Mouse (Mus musculus) left cerebral cortex, postnatal 36 days (tissue): ENCODE results near the gene Fxr2. TPM values are rescaled to one million over a fixed set of nuclear protein-coding genes. Genes with fewer than 3 reads are reported as not detected.

ENCODE experiments used
- DNase-seq, 2 experiments: peaks; one replicate each; pipeline ENCODE4 v3.0.0; 2021 to 2022; ENCODE audit warnings: low spot score in 2 of 2, mixed read lengths in 1 of 2
- intact Hi-C: fragments of 180-260 bp; cut with DNase I; formaldehyde crosslinking; loops from one replicate; pipeline ENCODE4 v1.15.1; 2025
- total RNA-seq, 2 experiments: library from RNA; stranded (reverse); gene quantifications; 2 replicates each; pipeline ENCODE4 v1.2.3; 2021

Gene Fxr2
- total RNA-seq, 2 experiments from 2014 or later = 117 to 149 TPM

DNA sequence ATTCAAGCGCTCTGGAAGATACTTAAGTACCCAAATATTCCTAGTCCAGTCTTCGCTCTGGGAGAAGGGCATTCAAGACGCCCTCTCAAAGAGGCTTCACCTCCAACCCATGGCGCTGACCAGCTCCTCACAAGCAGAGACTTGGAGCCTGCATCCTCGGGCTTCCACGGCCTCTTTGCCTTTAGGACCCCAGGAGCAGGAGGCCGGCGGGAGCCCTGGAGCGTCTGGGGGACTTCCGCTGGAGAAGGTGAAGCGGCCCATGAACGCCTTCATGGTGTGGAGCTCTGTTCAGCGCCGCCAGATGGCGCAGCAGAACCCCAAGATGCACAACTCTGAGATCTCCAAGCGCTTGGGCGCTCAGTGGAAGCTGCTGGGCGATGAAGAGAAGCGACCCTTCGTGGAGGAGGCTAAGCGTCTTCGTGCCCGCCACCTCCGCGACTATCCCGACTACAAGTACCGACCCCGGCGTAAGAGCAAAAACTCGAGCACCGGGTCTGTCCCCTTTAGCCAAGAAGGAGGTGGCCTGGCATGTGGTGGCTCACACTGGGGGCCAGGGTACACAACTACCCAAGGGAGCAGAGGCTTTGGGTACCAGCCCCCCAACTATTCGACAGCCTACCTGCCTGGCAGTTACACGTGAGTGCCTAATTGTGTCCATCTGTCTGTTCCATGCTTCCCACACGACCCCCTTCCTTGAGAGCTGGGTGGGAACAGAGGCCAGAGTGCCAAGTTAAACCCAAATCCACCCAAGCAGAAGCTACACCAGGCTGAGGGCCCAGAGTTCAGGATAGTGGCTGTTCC, 22.7 kb downstream of the Fxr2 start, which contains the start of gene Sox15:
TSS of gene Sox15 (plus strand) at position 51 of the 801 bp plus-strand sequence.
- DNase-seq = peak; percentile 62 to 63
- intact Hi-C loops = no loop called here

DNA sequence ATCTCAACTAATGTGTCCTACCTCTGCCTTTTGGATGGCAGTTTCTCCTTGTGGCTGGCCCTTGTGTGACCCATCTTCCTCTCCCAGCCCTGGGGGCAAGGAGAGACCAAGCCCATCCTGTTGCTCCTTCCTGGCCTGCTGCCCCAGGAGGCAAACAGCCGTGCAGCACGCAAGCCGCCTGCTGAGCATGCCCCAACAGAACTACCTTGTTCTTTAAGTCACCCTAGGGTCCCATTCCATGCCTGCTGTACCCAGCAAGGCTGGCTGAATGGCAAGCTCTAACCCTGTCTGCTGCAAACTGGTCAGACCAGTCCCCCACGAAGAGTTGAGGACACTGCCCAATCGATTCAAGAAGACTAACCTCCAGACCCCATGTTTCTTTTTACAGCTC, 23.3 kb downstream of the Fxr2 start:
- DNase-seq = peak in 1 of 2 experiments; percentile 1
- intact Hi-C loops = no loop called here

DNA sequence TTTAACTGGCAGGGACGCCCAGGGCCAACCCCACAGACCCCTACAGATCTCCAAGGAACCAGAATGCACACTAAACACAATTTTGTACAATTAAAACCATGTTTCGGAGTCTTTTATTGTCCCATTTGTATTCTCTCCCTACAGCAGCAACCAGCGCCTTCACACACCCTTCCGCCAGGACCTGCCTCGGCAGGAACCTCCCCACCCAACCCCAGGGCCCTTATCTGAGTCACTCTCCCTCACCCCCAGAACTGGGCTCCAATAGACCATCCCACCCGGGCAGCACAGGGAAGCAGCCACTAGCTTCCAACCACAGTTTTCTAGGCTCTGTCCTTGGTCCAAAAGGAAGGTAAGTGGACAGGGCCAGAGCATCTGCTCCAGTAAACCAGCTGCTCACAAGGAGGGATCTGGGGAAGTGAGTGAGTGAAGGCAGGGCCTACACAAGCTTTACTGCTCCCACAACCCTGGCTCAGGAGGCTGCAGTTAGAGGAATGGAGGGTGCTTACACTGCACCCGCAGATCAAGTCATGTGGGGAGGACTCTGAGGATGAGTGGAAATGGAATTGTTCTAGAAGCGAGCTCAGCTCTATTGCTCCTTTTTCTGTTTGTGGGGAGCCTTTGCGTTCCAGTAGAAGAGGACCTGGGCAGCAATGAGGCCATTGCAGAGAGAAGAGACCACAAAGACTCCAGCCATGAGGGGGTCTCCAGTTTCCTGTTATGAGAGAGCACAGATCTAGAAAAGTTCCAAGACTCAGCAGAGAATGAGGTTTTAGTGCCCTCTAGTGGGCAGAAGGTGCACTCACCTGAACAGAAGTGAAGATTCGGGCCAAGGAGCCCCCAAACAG, 24.0 kb downstream of the Fxr2 start:
- intact Hi-C loops = no loop called here
- DNase-seq = peak in 1 of 2 experiments; percentile 0

DNA sequence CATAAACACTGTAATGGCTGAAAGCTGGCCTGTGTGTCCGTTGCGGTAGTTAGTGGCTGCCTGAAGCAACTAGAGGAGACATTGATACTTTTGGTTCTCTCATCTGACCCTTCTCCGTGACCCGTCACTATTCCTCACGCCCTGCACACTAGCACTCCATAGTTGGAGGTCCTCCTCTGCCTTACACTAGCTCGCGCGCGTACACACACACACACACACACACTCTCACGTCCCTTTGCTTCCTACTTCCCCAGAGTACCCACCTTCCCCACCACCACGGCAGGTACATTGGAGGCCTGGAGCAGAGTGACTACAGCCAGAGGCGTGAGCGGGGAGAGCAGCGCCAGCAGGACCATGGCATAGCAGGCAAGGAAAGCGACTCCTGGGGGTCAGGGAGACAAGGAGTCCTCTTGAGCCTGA, 24.7 kb downstream of the Fxr2 start:
- peak in 1 of 2 experiments; percentile 33 for DNase-seq
- intact Hi-C loops = no loop called here

DNA sequence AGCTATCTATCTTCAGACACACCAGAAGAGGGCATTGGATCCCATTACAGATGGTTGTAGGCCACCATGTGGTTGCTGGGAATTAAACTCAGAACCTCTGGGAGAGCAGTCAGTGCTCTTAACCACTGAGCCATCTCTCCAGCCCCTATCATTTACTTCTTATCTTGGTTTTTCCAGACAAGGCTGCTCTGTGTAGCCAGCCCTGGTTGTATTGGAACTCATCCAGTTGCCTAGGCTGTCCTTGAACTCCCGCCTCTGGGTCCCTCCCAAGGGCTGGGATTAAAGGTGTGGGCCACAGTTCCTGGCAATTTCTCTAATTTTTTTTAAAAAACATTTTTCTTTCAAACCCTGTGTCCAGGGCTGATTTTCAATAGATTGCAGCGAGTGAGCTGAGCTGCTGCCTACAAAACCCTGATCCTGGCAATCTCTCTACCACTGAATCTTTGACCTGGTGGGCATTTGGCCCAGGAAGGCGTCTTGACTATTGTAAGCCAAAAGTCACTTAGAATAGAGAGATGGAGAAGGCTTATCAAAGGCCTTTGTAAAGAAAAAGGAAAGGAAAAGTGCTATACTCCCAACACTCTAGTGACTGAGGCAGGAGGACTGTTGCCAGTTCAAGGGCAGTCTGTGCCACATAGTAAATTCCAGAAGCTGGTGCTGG, 28.6 kb downstream of the Fxr2 start:
- intact Hi-C loops = no loop called here
- DNase-seq = no peak

DNA sequence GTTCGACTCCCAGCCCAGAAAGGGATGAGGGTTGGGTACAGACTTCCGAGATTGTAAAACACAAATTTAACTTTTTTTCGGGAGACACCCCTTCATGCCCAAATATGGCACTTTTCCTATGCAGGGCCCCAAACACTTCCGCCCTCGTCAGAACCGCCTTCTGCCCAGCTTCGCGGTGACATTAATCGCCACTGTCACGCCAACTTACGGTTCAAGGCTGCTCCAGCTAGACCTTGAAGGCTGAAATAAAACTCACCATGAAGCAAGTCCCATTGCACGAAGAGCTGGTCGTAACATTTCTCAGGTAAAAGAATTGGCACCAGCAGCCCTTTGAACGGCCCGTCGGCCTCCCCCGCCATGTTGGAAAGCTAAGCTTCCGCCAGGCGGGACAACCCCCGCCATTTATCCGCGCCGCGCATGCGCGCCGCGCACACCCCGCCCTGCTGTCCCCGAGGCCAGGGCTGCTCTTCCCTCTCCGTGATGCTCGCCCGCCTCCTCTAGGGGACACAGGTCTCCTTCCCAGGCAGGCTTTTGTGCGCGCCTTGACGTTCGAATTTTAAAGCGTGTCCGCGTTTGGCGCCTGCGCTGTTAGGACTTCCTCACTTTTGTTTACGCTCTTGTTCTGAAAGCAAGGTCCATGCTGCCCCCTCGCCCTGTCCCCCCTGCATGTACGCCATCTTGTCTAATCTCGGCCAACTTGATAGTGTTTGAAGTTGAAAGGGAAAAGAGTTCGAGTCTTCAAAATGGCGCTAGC, 29.6 kb downstream of the Fxr2 start, which contains the start of gene Mpdu1:
TSS of gene Mpdu1 (minus strand) at position 430 of the 754 bp plus-strand sequence.
- intact Hi-C loops = no loop called here
- peak; percentile 93 to 96 for DNase-seq

DNA sequence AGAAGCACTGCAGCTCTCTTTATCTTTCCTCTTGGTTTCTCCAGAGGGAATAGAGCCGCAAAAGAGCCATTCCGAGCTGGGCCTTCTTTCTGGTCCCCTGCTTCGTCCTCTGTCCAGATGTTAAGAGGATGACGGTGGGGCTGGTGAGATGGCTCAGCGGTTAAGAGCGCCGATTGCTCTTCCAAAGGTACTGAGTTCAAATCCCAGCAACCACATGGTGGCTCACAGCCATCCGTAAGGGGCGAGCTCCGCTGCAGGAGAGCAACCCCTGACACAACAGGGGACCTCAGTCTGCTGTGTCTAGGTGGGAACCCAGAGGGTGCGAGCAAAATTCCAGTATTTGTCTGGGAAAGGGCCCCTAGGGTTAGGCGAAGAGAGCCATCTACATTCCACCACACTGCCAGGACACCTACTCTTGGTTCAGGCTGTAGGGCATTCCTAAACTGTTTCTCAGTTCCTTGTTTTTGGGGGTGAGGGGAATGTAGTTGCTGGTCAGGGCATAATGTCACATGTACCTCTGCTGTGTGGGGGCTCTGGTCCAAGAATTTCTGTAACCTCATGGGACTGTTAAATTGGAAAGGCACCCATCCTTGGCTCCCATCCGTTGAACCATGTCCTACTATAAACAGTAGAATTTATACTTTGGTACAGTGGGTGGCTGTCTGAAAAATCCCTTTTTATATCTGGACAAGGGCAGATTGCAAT, 30.3 kb downstream of the Fxr2 start:
- DNase-seq = no peak
- intact Hi-C loops = no loop called here

DNA sequence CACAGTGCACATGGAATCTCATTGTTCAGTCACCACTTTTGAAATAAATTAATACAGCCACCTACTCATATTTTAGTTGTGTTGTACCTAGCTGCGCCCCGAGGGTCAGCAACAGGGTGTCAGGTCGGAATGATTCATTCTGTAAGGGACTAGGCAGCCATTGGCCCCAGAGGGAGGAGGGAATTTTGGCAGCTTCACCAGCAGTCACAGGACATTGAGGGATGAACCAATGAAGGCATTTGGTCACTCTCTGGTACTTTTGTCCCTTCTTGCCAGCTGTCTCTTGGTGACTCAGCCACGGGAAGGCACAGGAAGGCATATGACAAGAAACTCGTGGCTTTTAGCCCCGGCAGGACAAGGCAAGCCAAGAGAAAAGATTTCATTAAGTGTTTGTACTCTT, 31.0 kb downstream of the Fxr2 start:
- intact Hi-C loops = no loop called here
- no peak for DNase-seq

DNA sequence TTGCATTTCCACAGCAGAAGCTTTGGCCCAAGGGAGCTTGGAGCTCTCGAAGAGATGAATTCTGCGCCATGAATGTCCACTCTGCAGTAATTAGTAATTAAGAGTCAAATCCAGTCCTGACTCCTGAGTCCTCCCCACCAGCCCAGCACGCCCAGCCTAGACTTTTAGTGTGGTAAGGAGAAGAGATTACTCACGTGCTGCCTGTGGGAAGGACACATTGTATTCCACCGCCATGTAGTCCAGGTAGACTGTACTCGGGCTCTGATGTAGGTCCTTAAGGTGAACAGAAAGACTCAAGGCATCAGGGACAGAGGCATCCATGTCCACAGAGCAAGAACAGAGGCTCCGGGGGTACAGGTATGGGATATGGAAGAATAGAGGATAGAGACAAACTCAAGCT, 32.1 kb downstream of the Fxr2 start:
- DNase-seq = no peak
- intact Hi-C loops = no loop called here

DNA sequence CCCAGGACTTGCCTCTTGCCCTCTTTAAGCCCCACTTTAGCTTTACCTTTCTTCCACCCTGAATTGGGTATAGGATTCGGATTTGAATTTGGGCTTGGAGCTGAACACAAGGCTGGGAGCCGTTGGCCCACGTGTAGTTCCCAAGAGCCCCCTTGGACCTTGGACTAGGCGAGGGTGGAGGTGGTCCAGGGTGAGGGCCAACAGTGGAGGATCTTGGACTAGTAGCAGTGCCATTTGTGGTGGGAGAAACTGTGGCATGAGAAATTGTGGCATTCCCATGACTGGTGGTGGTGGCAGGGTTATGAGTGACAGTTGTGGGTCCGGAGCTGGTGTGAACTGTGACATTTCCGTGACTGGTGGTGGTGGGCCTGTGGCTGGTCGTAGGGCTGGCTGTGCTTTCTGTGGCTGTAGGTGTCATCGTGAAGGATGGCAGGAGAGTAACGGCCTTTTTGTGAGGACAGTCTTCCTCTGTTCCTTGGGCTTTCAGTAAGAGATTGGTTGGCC, 32.7 kb downstream of the Fxr2 start:
- no peak for DNase-seq
- intact Hi-C loops = no loop called here

DNA sequence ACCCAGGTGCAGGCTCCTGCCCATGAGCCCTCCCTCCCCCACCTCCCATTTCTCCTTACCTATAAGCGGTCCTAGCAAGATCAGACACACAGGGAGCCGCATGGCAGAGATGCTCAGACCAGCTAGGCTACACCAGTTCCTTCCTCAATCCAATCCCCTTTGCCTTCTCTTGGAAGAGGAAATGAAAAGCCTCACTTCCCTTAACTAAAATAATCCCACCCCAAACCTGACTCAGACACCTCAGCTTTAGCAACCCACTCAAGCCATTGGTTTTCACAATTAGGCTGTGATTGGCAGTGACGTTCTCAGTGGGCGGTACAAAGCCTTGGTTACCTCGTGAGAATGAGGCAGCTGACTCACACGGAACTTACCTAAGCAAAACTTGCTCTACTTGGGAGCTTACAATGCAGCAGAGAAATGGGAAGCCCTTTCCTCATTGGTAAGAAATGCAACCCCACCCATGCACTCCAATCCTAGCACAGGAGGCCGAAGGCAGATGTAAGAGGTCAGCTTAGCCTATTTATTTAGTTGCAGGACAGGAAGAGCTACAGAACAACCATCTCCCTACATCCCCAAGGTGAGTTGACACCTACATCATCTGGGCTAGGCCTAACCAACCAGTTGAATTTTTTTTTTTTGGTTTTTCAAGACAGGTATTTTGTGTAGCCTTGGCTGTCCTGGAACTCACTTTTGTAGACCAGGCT, 33.3 kb downstream of the Fxr2 start, which contains the start of gene Cd68:
TSS of gene Cd68 (minus strand) at position 193 of the 704 bp plus-strand sequence.
- intact Hi-C loops = no loop called here
- peak; percentile 61 to 72 for DNase-seq

DNA sequence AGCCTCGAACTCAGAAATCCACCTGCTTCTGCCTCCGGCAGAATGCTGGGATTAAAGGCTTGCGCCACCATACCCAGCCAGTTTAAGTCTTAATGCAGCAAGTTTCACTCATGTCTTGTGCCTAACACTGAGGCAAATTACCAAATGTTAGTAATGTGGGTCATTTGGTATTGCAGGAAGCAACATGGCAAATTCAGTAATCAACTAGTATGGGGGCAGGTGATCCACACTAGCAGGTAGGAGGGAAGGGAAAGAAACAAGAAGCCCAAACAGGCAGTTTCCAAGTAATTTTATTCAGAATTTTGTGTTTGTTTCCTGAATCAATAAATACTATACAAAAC, 33.8 kb downstream of the Fxr2 start:
- DNase-seq = no peak
- intact Hi-C loops = no loop called here

DNA sequence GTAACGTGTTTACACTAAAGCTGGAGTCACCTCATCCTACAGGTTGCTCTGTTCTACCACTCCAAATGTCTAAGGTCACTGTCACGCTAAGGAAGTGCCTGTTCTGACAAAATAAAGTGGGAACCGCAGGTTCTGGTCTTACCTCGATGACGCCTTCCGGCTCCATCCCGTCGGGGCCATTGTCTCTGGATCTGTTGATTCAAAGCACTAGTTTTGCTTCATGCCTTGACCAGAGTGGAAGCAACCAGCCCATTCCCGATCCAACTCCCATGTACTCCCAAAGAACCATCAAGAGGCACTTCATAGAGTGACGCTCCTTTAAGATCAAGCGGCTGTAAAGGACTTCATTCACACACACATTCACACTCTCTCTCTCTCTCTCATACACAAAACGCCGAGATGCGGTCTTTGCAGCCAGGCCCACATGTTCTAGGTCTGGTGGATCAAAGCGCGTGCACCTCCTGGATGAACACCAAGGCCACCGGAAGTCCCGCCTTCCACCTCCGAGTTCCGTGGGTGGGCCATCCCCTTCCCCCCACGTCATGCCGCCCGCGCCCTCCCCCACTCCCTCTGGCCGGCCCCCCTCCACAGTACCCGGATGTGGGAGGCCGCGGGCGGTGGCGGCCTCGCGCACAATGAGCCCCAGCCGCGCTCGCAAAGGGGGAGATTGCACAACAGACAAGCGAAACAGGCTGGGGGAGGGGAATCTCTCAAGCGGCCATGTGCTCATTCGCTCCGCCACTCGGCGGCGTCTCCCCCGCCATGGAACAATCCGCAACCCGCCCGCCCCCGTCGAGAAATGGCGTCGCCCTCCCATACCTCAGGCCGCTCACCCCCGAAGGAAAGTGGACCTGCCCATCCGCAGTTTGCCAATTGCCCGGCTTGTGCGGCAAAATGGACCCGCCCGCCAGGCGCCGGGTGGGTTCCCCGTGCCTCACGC, 38.3 kb downstream of the Fxr2 start:
- intact Hi-C loops = no loop called here
- DNase-seq = peak; percentile 90 to 91

DNA sequence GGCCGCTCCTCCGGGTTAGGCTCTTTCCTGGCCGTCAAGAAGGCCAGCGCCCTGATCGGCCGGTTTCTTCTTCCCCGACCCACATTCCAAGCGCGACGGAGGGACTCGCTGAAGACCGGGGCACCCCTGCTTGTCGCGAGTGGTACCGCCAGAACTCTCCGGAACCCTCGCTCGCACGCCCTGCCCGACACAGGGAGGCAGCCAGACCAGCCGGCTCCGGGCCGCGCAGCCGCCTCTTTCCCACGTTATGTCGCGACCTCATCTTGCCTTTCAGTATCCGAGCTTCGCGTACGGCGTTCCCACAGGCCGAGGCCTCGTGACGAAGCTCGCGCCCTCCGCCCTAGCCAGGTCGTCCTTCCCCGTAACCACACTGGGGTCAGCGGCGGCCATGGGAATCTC, 38.9 kb downstream of the Fxr2 start:
- DNase-seq = peak in 1 of 2 experiments; percentile 31
- intact Hi-C loops = loop anchor here (1.0 kb wide), 1 partner anchor 10 kb away; no protein-coding TSS in a partner anchor

DNA sequence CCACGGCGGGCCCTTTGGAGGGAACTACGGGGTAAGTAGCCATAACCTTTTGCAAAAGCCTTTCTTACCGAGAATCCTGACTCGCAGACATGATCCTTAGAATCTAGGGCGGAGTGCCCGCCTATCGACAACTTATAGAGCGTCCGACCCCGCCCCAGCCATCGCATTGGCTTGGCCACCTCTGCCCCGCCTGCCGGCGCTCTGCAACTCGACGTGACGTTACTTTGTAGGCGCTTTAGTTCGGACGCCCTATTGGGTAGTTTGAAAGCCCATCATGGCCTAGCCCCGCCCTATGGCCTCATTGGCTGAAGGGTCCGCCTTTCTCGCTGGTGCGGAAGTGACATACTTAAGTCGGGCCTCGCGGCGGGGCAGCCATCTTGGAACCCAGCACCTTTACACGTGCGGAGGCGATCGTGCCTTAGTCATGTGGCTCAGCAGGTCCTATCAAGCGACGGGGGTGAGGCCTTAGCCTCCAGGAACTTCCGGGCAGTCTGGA, 39.5 kb downstream of the Fxr2 start, which contains the start of gene Eif4a1:
TSS of gene Eif4a1 (minus strand) at position 213 of the 496 bp plus-strand sequence.
- intact Hi-C loops = loop anchor here (1.0 kb wide), 1 partner anchor 9 kb away; no protein-coding TSS in a partner anchor
- peak; percentile 100 for DNase-seq

DNA sequence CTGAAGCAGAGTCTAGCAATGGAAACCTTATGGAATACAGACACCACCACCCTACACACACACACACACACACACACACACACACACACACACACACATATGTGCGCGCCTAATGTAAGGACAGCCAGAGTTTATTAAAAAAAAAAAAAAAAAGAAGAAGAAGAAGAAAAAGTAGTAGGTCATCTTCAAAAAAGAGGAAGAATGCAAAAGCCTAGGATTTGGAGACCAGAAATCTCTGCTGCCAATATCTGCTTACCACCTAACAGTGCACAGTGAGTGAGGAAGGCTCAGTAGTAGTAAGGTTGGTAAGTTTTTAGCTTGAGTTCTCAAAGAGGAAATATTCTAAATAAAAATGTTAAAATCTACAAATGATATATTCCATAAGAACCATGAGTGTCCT, 46.4 kb downstream of the Fxr2 start:
- intact Hi-C loops = no loop called here
- DNase-seq = no peak
